Mouse (Mus musculus) bone marrow macrophage, adult 2 months (primary cell): ENCODE measurements around the gene Ddx6. TPM values are rescaled to one million over a fixed set of nuclear protein-coding genes. Genes with fewer than 3 reads are reported as not detected.

ENCODE experiments used
- H3K27ac ChIP-seq: 2 replicates; pipeline ENCODE4 v1.5.1; 2012; ENCODE audit warnings: low read depth, low read length; ENCODE audit not compliant: insufficient read depth
- H3K4me1 ChIP-seq: 2 replicates; pipeline ENCODE4 v1.6.1; 2012; ENCODE audit warnings: low read length; ENCODE audit not compliant: control insufficient read depth, insufficient read depth
- H3K4me3 ChIP-seq: 2 replicates; pipeline ENCODE4 v1.5.1; 2012; ENCODE audit warnings: mild to moderate bottlenecking, low read length, moderate library complexity; ENCODE audit not compliant: insufficient read depth
- CTCF ChIP-seq: IDR thresholded peaks from 2 replicates; pipeline ENCODE4 v1.5.1; 2012; ENCODE audit warnings: low read depth, mild to moderate bottlenecking, low read length, moderate library complexity
- POLR2A ChIP-seq: IDR thresholded peaks from 2 replicates; pipeline ENCODE4 v1.6.1; 2012; ENCODE audit warnings: mild to moderate bottlenecking, low read depth, low read length, borderline replicate concordance
- polyA plus RNA-seq: library from polyadenylated mRNA; stranded (reverse); fragments of >200 nt; gene quantifications from 2 replicates; pipeline ENCODE4 v1.2.4, GENCODE M21; 2012; ENCODE audit not compliant: missing spikeins, insufficient read depth, insufficient read length

Gene Ddx6
- polyA plus RNA-seq, 1 experiment, result 122 TPM

GRCm38 (mm10) chr9:44652027-44652426 lies 47.3 kb downstream of the Ddx6 start:
- Histone ChIP-seq H3K4me3 (no peak overlapping the region), H3K4me1 (peaks cover 3% of the 10 kb centered on the region), H3K27ac (no peak overlapping the region)
- no peak for TF ChIP-seq POLR2A
- peak; percentile 82 for TF ChIP-seq CTCF

GRCm38 (mm10) chr9:44653896-44654295 lies 49.2 kb downstream of the Ddx6 start:
- TF ChIP-seq POLR2A, result no peak
- no peak for TF ChIP-seq CTCF
- H3K4me3 ChIP-seq, result no peak overlapping the region
- H3K27ac ChIP-seq, result no peak overlapping the region
- H3K4me1 ChIP-seq, result peaks cover 3% of the 10 kb centered on the region

GRCm38 (mm10) chr9:44655098-44656066 lies 50.7 kb downstream of the Ddx6 start:
- Histone ChIP-seq H3K27ac (no peak overlapping the region), H3K4me3 (no peak overlapping the region), H3K4me1 (peaks cover 3% of the 10 kb centered on the region)
- TF ChIP-seq CTCF, result peak; percentile 51; the same call in 1 of the 2 replicates
- no peak for TF ChIP-seq POLR2A

- TF ChIP-seq POLR2A (no peak), CTCF (no peak)
- Histone ChIP-seq H3K27ac (no peak overlapping the region), H3K4me3 (no peak overlapping the region), H3K4me1 (no peaks in the 10 kb centered on the region)
Measured at GRCm38 (mm10) chr9:44663706-44664105, 59.0 kb downstream of the Ddx6 start.

GRCm38 (mm10) chr9:44671416-44671815 lies 66.7 kb downstream of the Ddx6 start:
- Histone ChIP-seq H3K4me1 (no peaks in the 10 kb centered on the region), H3K4me3 (no peak overlapping the region), H3K27ac (no peak overlapping the region)
- TF ChIP-seq CTCF, result no peak
- TF ChIP-seq POLR2A, result no peak

GRCm38 (mm10) chr9:44672291-44672865 lies 67.7 kb downstream of the Ddx6 start:
- TF ChIP-seq POLR2A, result no peak
- no peak for TF ChIP-seq CTCF
- H3K4me1 ChIP-seq, result no peaks in the 10 kb centered on the region
- no peak overlapping the region for H3K4me3 ChIP-seq
- no peak overlapping the region for H3K27ac ChIP-seq

- TF ChIP-seq POLR2A (no peak), CTCF (no peak)
- no peak within 1 kb of the TSS for H3K4me3 ChIP-seq
- H3K4me1 ChIP-seq, result no peaks in the 10 kb centered on the region
- no peak within 1 kb of the TSS for H3K27ac ChIP-seq
Measured at GRCm38 (mm10) chr9:44673005-44673404, 68.3 kb downstream of the Ddx6 start, which contains the start of gene Treh. TSS of gene Treh (plus strand) at chr9:44673233.

- Histone ChIP-seq H3K4me3 (no peak overlapping the region), H3K27ac (no peak overlapping the region), H3K4me1 (no peaks in the 10 kb centered on the region)
- TF ChIP-seq POLR2A (no peak), CTCF (peak; percentile 15; the same call in 1 of the 2 replicates)
Measured at GRCm38 (mm10) chr9:44678288-44678871, 73.7 kb downstream of the Ddx6 start.

- Histone ChIP-seq H3K4me3 (no peak overlapping the region), H3K4me1 (no peaks in the 10 kb centered on the region), H3K27ac (no peak overlapping the region)
- TF ChIP-seq POLR2A (no peak), CTCF (no peak)
Measured at GRCm38 (mm10) chr9:44679565-44679964, 74.9 kb downstream of the Ddx6 start.
